In genomic region chr17:5988102-5988501, GRCm38 (mm10) we compare ENCODE assay signal across 19 mouse cellular contexts. TPM values are rescaled to one million over a fixed set of nuclear protein-coding genes. Genes with fewer than 3 reads are reported as not detected.
DNase-seq lines count a peak whose midpoint lies in the region; ATAC-seq and TF ChIP-seq lines count a peak whose summit lies in the region.
"Had no signal": no experiment of that assay in that cellular context is flagged by ENCODE, and none has a peak within 500 bp of the region (broad histone marks: within the 10 kb centered on the region; RNA-seq: fewer than 3 reads in every experiment).

No protein-coding gene starts in this region.

- no peak for TF ChIP-seq POLR2A in testis, adult 2 months (IDR thresholded peaks at IDR 0.05; ENCODE audit: control insufficient read depth, low read depth, low read length)

- no peak for TF ChIP-seq CTCF in testis, adult 2 months (IDR thresholded peaks at IDR 0.05; ENCODE audit: control insufficient read depth, insufficient read depth, insufficient replicate concordance, low read depth, low read length)

- H3K9me3 ChIP-seq in kidney, embryonic 15.5 days (replicated peaks), result no peaks in the 10 kb centered on the region
- H3K9me3 ChIP-seq: limb, embryonic 13.5 days; liver, embryonic 15.5 days; stomach, embryonic 15.5 days had no signal

- peak overlapping the region; percentile 16; the same call in 1 of the 2 replicates for H3K4me3 ChIP-seq in kidney, embryonic 15.5 days (replicated peaks)
- peak overlapping the region; percentile 33; the same call in 1 of the 2 replicates for H3K4me3 ChIP-seq in testis, adult 2 months (ENCODE audit: control insufficient read depth, low read depth, low read length)
- H3K4me3 ChIP-seq: erythroblast, embryonic 14.5 days; left cerebral cortex, adult 2 months; limb, embryonic 13.5 days; liver, embryonic 15.5 days; stomach, embryonic 15.5 days had no signal

- peaks cover 25% of the 10 kb centered on the region for H3K4me1 ChIP-seq in kidney, embryonic 15.5 days
- peaks cover 9% of the 10 kb centered on the region for H3K4me1 ChIP-seq in testis, adult 2 months (ENCODE audit: control insufficient read depth, insufficient read depth, low read length)
- H3K4me1 ChIP-seq: liver, embryonic 15.5 days had no signal

- ATAC-seq in kidney, embryonic 15.5 days (replicated peaks; ENCODE audit: low FRiP score), result no peak
- ATAC-seq: intestine, embryonic 16.5 days had no signal

- no peaks in the 10 kb centered on the region for H3K27me3 ChIP-seq in kidney, embryonic 15.5 days
- H3K27me3 ChIP-seq in testis, adult 2 months (ENCODE audit: control insufficient read depth, insufficient read depth, low read length), result no peaks in the 10 kb centered on the region
- H3K27me3 ChIP-seq: limb, embryonic 13.5 days; liver, embryonic 15.5 days; stomach, embryonic 15.5 days had no signal

- WGBS in kidney, embryonic 15.5 days, result 60% methylated on average over 4 of the region's 4 CpGs

- H3K36me3 ChIP-seq in kidney, embryonic 15.5 days, result no peaks in the 10 kb centered on the region
- no peaks in the 10 kb centered on the region for H3K36me3 ChIP-seq in testis, adult 2 months (ENCODE audit: control insufficient read depth, insufficient read depth, low read length)
- H3K36me3 ChIP-seq: limb, embryonic 13.5 days; liver, embryonic 15.5 days; stomach, embryonic 15.5 days had no signal

- peak overlapping the region; percentile 51 for H3K4me2 ChIP-seq in kidney, embryonic 15.5 days
- H3K4me2 ChIP-seq: limb, embryonic 13.5 days; liver, embryonic 15.5 days; stomach, embryonic 15.5 days had no signal

- H3K27ac ChIP-seq in kidney, embryonic 15.5 days, result peak overlapping the region; percentile 74
- H3K27ac ChIP-seq in testis, adult 2 months (ENCODE audit: control insufficient read depth, insufficient read depth, low read depth, low read length), result no peak overlapping the region
- H3K27ac ChIP-seq: limb, embryonic 13.5 days; liver, embryonic 15.5 days; stomach, embryonic 15.5 days had no signal

- 0 out of 2 replicates have a peak overlapping the region, but pooled peaks have one; percentile 23 for H3K9ac ChIP-seq in kidney, embryonic 15.5 days
- H3K9ac ChIP-seq: limb, embryonic 13.5 days; liver, embryonic 15.5 days; stomach, embryonic 15.5 days had no signal

- peak; percentile 42 for DNase-seq in embryo, embryonic 11 days
- no peak for DNase-seq in embryo, embryonic 9.5 days (ENCODE audit: extremely low spot score)
- no peak for DNase-seq in kidney, postnatal 36 days
- no peak for DNase-seq in testis, postnatal 10 days (ENCODE audit: low spot score)
- DNase-seq in retina, postnatal 1 day, result peak; percentile 57
- DNase-seq in thymus, postnatal 36 days, result no peak
- DNase-seq: cerebellum, adult 11-12 months; gastrocnemius, postnatal 10 days; heart, postnatal 14 days; lung, postnatal 10 days; thymus, postnatal 4 days had no signal

RNA-seq across cellular contexts. Expression of gene Synj2, which starts 47.0 kb away (rescaled TPM):
- 3.2 and 3.8 TPM in 2 replicates for polyA plus RNA-seq in kidney, embryonic 15.5 days (2015; fragmentation: Nextera tagmentation; extraction: Ambion mirVana)
- 29.1 and 32.9 TPM in 2 replicates for polyA plus RNA-seq in testis, adult 2 months (2012; rRNA removed)
- polyA plus RNA-seq: erythroblast, embryonic 14.5 days had no signal

Comparison
In these comparisons a context has a peak if more than half of its experiments do, and no peak if none do; other contexts are left out.
1. DNase-seq: peak in embryo, embryonic 11 days (single experiment) and retina, postnatal 1 day (single experiment); none in embryo, embryonic 9.5 days (single experiment), kidney, postnatal 36 days (0 of 2), testis, postnatal 10 days (single experiment) and thymus, postnatal 36 days (0 of 2).